Mouse (Mus musculus) liver, embryonic 16.5 days (tissue): Measurements from ENCODE around the gene Sgcd. TPM values are rescaled to one million over a fixed set of nuclear protein-coding genes. Genes with fewer than 3 reads are reported as not detected.
"Not testable (repeated sequence)": the region's sequence is repeated elsewhere in the genome, so short reads cannot be mapped to it uniquely, and the experiment has no call there.

Source experiments
- ATAC-seq: fragments of 200-750 bp; cut with Nextera tagmentation; 2 replicates; pipeline ENCODE4 v1.8.0; 2017; ENCODE audit warnings: low read depth, mild to moderate bottlenecking, moderate number of reproducible peaks, moderate library complexity
- H3K27ac ChIP-seq: fragments of 300-500 bp; sonication (generic); 2 replicates; pipeline ENCODE4 v1.5.1; 2014; ENCODE audit warnings: mild to moderate bottlenecking, low read length
- H3K27me3 ChIP-seq: fragments of 300-500 bp; sonication (generic); 2 replicates; pipeline ENCODE4 v1.6.1; 2014; ENCODE audit warnings: low read depth, low read length, mixed read lengths; ENCODE audit not compliant: control insufficient read depth, insufficient read depth
- H3K36me3 ChIP-seq: fragments of 300-500 bp; sonication (generic); 2 replicates; pipeline ENCODE4 v1.6.1; 2014; ENCODE audit warnings: mild to moderate bottlenecking; ENCODE audit not compliant: control insufficient read depth, insufficient read depth
- H3K4me1 ChIP-seq: fragments of 300-500 bp; sonication (generic); 2 replicates; pipeline ENCODE4 v1.6.1; 2014; ENCODE audit warnings: low read depth, low read length, mixed read lengths; ENCODE audit not compliant: control insufficient read depth
- H3K4me2 ChIP-seq: fragments of 300-500 bp; sonication (generic); 2 replicates; pipeline ENCODE4 v1.6.1; 2014; ENCODE audit warnings: low read depth, low read length, mixed read lengths
- H3K4me3 ChIP-seq: fragments of 300-500 bp; sonication (generic); 2 replicates; pipeline ENCODE4 v1.5.1; 2014; ENCODE audit warnings: low read depth, mild to moderate bottlenecking, low read length
- H3K9ac ChIP-seq: fragments of 300-500 bp; sonication (generic); 2 replicates; pipeline ENCODE4 v1.6.1; 2014; ENCODE audit warnings: low read depth, low read length
- H3K9me3 ChIP-seq: fragments of 300-500 bp; sonication (generic); replicated peaks from 2 replicates; pipeline ENCODE4 v1.6.1; 2016; ENCODE audit warnings: low read length; ENCODE audit not compliant: control insufficient read depth
- WGBS: fragments of 180-500 bp; shearing (Covaris S2); extraction: QIAGEN DNeasy Blood & Tissue Kit; methylation state at CpG from one replicate; pipeline ENCODE4 v1.1.7; 2014; ENCODE audit not compliant: insufficient replicate concordance; 5-methylcytosine and 5-hydroxymethylcytosine counted together
- polyA plus RNA-seq: library from polyadenylated mRNA; unstranded; fragments of >200 nt; fragmentation: Nextera tagmentation; extraction: Ambion mirVana; gene quantifications from 2 replicates; pipeline ENCODE4 v1.2.1, GENCODE M21; 2015

Sgcd gene
- polyA plus RNA-seq, 1 experiment from 2014 or later = 0.12 TPM

DNA sequence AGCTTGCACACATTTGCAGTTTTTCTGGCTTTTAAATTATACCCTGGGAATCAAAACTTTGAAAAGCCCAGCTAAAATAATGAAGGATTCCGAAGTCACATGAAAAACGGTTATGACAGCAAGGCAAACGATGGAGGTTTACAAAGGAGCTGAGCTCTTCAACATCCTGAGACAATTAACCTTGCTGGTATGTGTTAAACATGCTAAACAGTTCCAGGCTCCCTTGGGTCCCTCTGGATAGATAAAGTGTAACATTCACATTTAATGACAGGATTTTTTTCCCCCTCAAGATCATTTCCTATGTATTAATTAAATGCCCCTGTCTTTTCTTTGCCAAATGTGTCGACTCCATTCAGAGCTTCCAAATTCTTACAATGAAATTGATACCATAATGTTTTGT is 414.1 kb downstream of the Sgcd start:
- H3K36me3 ChIP-seq = no peaks in the 10 kb centered on the region
- no peaks in the 10 kb centered on the region for H3K27me3 ChIP-seq
- no peak for ATAC-seq
- WGBS = 64% methylated on average over 4 of the region's 4 CpGs
- H3K4me3 ChIP-seq = no peak overlapping the region
- H3K4me1 ChIP-seq = no peaks in the 10 kb centered on the region
- H3K27ac ChIP-seq = no peak overlapping the region
- H3K9me3 ChIP-seq = no peaks in the 10 kb centered on the region
- no peak overlapping the region for H3K9ac ChIP-seq
- H3K4me2 ChIP-seq = no peak overlapping the region

DNA sequence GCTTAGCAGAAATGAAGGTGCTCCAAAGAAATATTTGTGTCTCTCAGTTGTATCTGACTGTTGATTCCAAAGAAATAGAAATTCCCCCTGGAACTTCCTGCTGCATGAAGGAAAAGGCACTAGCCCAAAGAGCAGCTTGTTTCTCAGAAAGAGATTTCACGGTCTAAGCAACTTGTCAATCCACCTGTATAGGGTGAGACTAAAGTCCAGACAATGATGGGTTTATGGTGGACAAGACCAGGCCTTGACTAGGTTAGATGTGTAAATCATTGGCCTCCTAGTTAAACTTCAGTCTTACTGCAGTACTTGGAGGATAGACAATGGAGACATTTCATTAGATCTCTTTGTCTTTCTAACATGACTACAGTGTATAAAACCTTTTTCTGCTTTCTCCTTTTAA is 420.3 kb downstream of the Sgcd start:
- WGBS = 72% methylated on average over 1 of the region's 1 CpGs
- Histone ChIP-seq H3K4me1 (no peaks in the 10 kb centered on the region), H3K27ac (no peak overlapping the region), H3K4me3 (no peak overlapping the region), H3K9ac (no peak overlapping the region), H3K36me3 (no peaks in the 10 kb centered on the region), H3K27me3 (no peaks in the 10 kb centered on the region), H3K9me3 (no peaks in the 10 kb centered on the region), H3K4me2 (no peak overlapping the region)
- no peak for ATAC-seq

DNA sequence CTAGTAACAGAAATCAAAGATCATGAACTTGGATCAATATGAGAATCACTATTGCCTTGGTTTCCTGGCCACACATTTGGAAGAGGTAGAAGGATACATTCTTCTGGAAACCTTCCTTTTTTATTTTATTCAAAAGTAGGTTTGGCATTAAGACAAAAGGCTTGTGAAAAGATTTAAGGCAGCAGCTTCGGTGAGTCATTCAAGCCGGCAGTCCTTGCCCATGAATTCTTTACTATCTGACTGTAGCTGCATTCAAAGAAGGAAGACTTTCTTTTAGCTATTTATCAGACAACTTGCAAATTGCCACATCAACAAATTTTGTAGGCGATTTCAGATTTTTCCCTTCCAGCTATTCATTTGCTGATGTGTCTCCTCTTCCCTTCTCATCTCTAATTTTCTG is 422.6 kb downstream of the Sgcd start:
- 65% methylated on average over 3 of the region's 3 CpGs for WGBS

DNA sequence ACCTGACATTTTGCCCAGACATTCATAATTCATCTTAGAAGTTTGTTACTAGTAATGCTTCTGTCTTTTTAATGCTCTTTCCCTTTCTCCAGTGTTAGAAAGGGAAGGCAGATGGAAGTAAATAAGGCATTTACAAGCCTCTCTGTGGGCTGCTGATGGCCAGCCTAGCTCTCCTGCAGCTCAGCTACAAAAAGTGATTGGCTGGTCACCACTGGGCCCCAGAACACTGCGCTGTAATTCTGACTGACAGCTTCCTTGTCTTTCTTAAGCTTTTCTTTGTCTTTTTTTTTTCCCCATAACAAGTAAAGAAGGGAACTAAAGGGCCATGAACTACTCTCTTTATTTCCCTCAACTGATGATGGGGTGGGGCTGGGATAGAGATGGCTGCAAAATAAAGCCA is 463.9 kb downstream of the Sgcd start:
- no peak overlapping the region for H3K4me2 ChIP-seq
- H3K27me3 ChIP-seq = no peaks in the 10 kb centered on the region
- no peak overlapping the region for H3K9ac ChIP-seq
- no peak overlapping the region for H3K27ac ChIP-seq
- no peaks in the 10 kb centered on the region for H3K4me1 ChIP-seq
- 51% methylated on average over 1 of the region's 1 CpGs for WGBS
- H3K4me3 ChIP-seq = no peak overlapping the region
- no peak for ATAC-seq
- H3K36me3 ChIP-seq = no peaks in the 10 kb centered on the region
- H3K9me3 ChIP-seq = no peaks in the 10 kb centered on the region

More for the DNA sequence above, 422.6 kb downstream of the Sgcd start:
- no peaks in the 10 kb centered on the region for H3K9me3 ChIP-seq
- H3K4me2 ChIP-seq = no peak overlapping the region
- no peaks in the 10 kb centered on the region for H3K27me3 ChIP-seq
- no peak overlapping the region for H3K9ac ChIP-seq
- H3K4me1 ChIP-seq = no peaks in the 10 kb centered on the region
- no peak overlapping the region for H3K4me3 ChIP-seq
- H3K27ac ChIP-seq = no peak overlapping the region
- ATAC-seq = no peak
- no peaks in the 10 kb centered on the region for H3K36me3 ChIP-seq

DNA sequence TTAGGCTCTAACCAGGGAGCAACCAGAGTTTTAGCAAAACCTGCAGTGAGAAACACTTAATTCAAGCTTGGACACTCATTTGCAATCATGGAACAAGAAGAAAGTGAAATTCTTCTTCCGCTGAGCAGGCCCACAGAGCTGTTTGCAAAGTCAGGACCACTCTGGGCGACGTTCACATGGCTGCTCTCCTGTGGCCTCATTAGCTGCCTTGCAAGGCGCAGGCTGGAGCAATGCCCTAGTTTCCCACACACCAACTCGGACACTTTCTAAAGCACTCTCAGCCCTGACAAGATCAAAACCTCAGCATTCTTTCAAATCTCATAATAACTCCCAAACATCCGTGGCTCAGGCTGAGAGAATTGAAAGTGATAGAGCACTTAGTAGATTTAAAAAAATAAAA is 480.7 kb downstream of the Sgcd start:
- Histone ChIP-seq H3K9me3 (no peaks in the 10 kb centered on the region), H3K4me2 (no peak overlapping the region), H3K27ac (no peak overlapping the region), H3K36me3 (no peaks in the 10 kb centered on the region), H3K9ac (no peak overlapping the region), H3K27me3 (no peaks in the 10 kb centered on the region), H3K4me1 (no peaks in the 10 kb centered on the region), H3K4me3 (no peak overlapping the region)
- 52% methylated on average over 6 of the region's 6 CpGs for WGBS
- no peak for ATAC-seq

DNA sequence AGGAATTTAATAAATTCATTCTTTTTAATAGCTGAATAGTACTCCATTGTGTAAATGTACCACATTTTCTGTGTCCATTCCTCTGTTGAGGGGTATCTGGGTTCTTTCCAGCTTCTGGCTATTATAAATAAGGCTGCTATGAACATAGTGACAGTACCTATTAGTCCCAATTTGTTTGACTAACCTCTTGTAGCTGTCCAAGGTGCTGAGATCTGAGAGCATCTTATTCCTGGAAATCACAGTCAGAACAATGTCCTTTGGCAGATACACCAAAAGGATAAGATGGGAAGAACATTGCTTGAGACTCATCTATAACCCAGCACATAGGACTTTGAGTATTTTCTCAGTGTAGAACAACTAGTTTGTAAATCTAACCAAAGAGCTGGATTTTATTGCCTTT is 485.5 kb downstream of the Sgcd start:
- H3K36me3 ChIP-seq, H3K27ac ChIP-seq, ATAC-seq, H3K4me1 ChIP-seq, H3K4me2 ChIP-seq, H3K4me3 ChIP-seq, H3K27me3 ChIP-seq, H3K9me3 ChIP-seq, H3K9ac ChIP-seq: not testable (repeated sequence)

DNA sequence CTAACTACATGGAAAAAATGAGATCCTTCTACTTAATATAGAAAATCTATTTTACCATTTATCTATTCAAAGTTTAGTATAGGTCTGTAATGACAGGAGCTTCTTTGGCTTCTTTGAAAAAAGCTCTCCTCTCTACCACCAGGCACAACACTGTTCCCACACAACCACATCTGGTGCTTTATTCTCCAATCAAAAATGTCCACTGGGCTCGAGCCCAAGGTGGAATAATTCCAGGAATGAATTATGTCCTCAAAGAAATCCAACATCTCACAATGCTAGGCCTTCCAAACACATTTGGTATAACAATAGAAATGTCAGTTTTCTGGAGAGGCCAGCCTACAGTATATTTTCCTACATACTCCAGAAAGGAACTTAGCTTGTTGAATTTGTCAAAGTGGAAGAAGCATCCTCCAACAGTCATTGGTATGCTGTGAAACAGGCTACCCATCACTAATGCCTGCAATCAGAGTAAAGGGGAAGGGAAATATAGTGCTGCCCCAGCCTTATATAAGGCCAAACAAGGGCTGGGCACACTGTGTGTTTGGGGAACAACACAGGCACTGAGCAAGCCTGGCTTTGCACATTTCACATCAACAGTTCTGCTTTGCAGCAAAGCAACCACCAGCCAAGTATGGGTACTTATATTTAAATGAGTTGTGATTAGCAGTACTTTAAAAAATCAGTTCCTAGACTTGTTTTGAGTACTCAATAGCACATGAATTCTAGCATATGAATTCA is 515.1 kb downstream of the Sgcd start:
- H3K27me3 ChIP-seq = no peaks in the 10 kb centered on the region
- no peak overlapping the region for H3K4me3 ChIP-seq
- no peak overlapping the region for H3K4me2 ChIP-seq
- no peak overlapping the region for H3K9ac ChIP-seq
- H3K9me3 ChIP-seq = no peaks in the 10 kb centered on the region
- no peaks in the 10 kb centered on the region for H3K4me1 ChIP-seq
- no peak overlapping the region for H3K27ac ChIP-seq
- WGBS = 18% methylated on average over 1 of the region's 1 CpGs
- ATAC-seq = no peak
- no peaks in the 10 kb centered on the region for H3K36me3 ChIP-seq

DNA sequence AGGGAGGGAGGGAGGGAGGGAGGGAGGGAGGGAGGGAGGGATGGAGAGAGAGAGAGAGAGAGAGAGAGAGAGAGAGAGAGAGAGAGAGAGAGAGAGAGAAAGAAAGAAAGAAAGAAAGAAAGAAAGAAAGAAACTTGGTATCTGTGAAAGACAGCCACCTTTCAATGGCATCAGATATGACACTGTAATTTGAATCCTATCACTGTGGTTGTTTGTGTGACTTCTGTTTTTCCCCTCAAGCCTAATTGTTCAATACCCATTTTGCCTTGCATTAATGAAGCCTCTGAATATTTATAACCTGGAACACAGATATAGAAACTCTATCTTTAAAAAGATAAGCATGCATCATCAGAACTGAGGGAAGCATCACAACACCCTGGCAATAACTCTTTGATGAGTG is 528.1 kb downstream of the Sgcd start:
- not testable (repeated sequence) for H3K27me3 ChIP-seq, H3K9ac ChIP-seq, ATAC-seq, H3K4me3 ChIP-seq, H3K4me1 ChIP-seq, H3K4me2 ChIP-seq, H3K27ac ChIP-seq, H3K36me3 ChIP-seq, H3K9me3 ChIP-seq

DNA sequence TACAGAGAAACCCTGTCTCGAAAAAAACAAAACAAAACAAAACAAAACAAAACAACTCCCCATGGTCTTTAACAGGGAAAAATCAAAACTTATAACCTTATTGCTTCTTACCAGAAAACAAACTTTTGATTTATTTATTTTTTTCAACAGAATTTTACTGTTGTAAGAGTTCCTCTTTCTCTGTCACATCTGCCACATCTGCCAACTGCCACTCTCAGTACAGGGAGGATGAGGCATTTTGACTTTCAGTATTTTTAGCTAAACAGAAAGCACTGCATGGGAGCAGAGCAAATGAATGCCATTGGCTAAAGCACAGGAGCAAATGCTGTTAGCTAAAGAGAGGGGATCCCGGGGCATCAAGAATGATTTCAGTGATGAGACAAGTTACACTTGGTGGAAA is 528.6 kb downstream of the Sgcd start:
- Histone ChIP-seq H3K4me2 (no peak overlapping the region), H3K27ac (no peak overlapping the region), H3K4me3 (no peak overlapping the region), H3K4me1 (no peaks in the 10 kb centered on the region), H3K36me3 (no peaks in the 10 kb centered on the region), H3K9me3 (no peaks in the 10 kb centered on the region), H3K27me3 (no peaks in the 10 kb centered on the region), H3K9ac (no peak overlapping the region)
- ATAC-seq = no peak
- 40% methylated on average over 2 of the region's 2 CpGs for WGBS
